Mouse (Mus musculus) layer of hippocampus, adult 9-10 months (tissue): ENCODE data around the gene 1700129C05Rik.

Experiments used
- DNase-seq: peaks from one replicate; pipeline ENCODE4 v3.0.0; 2022; ENCODE audit warnings: low spot score

1700129C05Rik gene

GRCm38 (mm10) chr14:59142793-59143192, at the start of gene 1700129C05Rik:
TSS of gene 1700129C05Rik (minus strand) at chr14:59142893.
- no peak for DNase-seq

GRCm38 (mm10) chr14:59186121-59186520, 43.4 kb upstream of the 1700129C05Rik start:
- DNase-seq, result no peak

GRCm38 (mm10) chr14:59185514-59185913, 42.8 kb upstream of the 1700129C05Rik start:
- no peak for DNase-seq

- no peak for DNase-seq
Measured at GRCm38 (mm10) chr14:59182732-59183131, 40.0 kb upstream of the 1700129C05Rik start.

- no peak for DNase-seq
Measured at GRCm38 (mm10) chr14:59178649-59179048, 36.0 kb upstream of the 1700129C05Rik start, which contains the start of gene Gm5142. TSS of gene Gm5142 (minus strand) at chr14:59178749.

GRCm38 (mm10) chr14:59157016-59157698, 14.5 kb upstream of the 1700129C05Rik start:
- DNase-seq, result no peak

- peak; percentile 6 for DNase-seq
Measured at GRCm38 (mm10) chr14:59155589-59155988, 12.9 kb upstream of the 1700129C05Rik start.

- DNase-seq, result no peak
Measured at GRCm38 (mm10) chr14:59114281-59114680, 28.4 kb downstream of the 1700129C05Rik start.

GRCm38 (mm10) chr14:59104006-59104605, 38.6 kb downstream of the 1700129C05Rik start:
- DNase-seq, result no peak

GRCm38 (mm10) chr14:59093601-59094000, 49.1 kb downstream of the 1700129C05Rik start:
- no peak for DNase-seq

- DNase-seq, result peak; percentile 4
Measured at GRCm38 (mm10) chr14:59084396-59084795, 58.3 kb downstream of the 1700129C05Rik start.
